Mouse (Mus musculus) left cerebral cortex, adult 2 months (tissue): ENCODE results near the gene Rxrb. TPM values are rescaled to one million over a fixed set of nuclear protein-coding genes. Genes with fewer than 3 reads are reported as not detected.
A peak's percentile ranks its signal among the peaks of the same experiment; 100 is the strongest.

ENCODE experiments used
- DNase-seq, 2 experiments: peaks; one replicate each; pipeline ENCODE4 v3.0.0; 2021 to 2022; ENCODE audit warnings: low spot score in 2 of 2, mixed read lengths in 1 of 2; ENCODE audit errors: extremely low spot score in 1 of 2
- H3K27ac ChIP-seq: fragments of 200-600 bp; 2 replicates; pipeline ENCODE4 v1.8.1; 2022
- H3K4me3 ChIP-seq: fragments of 200-600 bp; 2 replicates; pipeline ENCODE4 v1.8.1; 2022
- CTCF ChIP-seq: fragments of 200-600 bp; IDR thresholded peaks from 2 replicates; pipeline ENCODE4 v1.8.1; 2022; ENCODE audit warnings: antibody characterized with exemption, mild to moderate bottlenecking, moderate library complexity
- intact Hi-C: fragments of 180-260 bp; cut with DNase I; formaldehyde crosslinking; loops from one replicate; pipeline ENCODE4 v1.15.1; 2025
- total RNA-seq, 2 experiments: library from RNA; stranded (reverse); gene quantifications; 2 replicates each; pipeline ENCODE4 v1.2.3; 2021

Gene Rxrb
- total RNA-seq, 2 experiments from 2014 or later = 84.7 to 86.2 TPM

- intact Hi-C loops = loop anchor here (2.0 kb wide), 1 partner anchor 74 kb away; no protein-coding TSS in a partner anchor
Measured at GRCm38 (mm10) chr17:34036647-34037046, 5.0 kb downstream of the Rxrb start.

DNA sequence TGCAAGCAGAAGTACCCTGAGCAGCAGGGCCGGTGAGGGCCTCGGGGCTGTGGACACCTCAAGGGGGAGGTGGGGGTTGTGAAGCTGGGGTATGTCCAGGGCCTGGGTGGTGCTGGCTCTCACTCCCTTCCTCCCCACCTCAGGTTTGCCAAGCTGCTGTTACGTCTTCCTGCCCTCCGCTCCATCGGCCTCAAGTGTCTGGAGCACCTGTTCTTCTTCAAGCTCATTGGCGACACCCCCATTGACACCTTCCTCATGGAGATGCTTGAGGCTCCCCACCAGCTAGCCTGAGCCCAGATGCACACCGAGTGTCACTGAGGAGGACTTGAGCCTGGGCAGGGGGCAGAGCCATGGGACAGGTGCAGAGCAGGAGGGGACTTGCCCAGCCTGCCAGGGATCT, 5.6 kb downstream of the Rxrb start:
- Histone ChIP-seq H3K4me3 (no peak overlapping the region), H3K27ac (no peak overlapping the region)
- intact Hi-C loops = loop anchor here (2.0 kb wide), 1 partner anchor 74 kb away; no protein-coding TSS in a partner anchor
- no peak for DNase-seq
- no peak for TF ChIP-seq CTCF

More at GRCm38 (mm10) chr17:34036647-34037046, 5.0 kb downstream of the Rxrb start:
- no peak overlapping the region for H3K27ac ChIP-seq
- no peak for TF ChIP-seq CTCF
- no peak for DNase-seq
- no peak overlapping the region for H3K4me3 ChIP-seq

GRCm38 (mm10) chr17:34038440-34038839, 6.8 kb downstream of the Rxrb start:
- Histone ChIP-seq H3K27ac (peak overlapping the region; percentile 74), H3K4me3 (peak overlapping the region; percentile 32)
- intact Hi-C loops = no loop called here
- no peak for TF ChIP-seq CTCF
- peak in 1 of 2 experiments; percentile 68 for DNase-seq

DNA sequence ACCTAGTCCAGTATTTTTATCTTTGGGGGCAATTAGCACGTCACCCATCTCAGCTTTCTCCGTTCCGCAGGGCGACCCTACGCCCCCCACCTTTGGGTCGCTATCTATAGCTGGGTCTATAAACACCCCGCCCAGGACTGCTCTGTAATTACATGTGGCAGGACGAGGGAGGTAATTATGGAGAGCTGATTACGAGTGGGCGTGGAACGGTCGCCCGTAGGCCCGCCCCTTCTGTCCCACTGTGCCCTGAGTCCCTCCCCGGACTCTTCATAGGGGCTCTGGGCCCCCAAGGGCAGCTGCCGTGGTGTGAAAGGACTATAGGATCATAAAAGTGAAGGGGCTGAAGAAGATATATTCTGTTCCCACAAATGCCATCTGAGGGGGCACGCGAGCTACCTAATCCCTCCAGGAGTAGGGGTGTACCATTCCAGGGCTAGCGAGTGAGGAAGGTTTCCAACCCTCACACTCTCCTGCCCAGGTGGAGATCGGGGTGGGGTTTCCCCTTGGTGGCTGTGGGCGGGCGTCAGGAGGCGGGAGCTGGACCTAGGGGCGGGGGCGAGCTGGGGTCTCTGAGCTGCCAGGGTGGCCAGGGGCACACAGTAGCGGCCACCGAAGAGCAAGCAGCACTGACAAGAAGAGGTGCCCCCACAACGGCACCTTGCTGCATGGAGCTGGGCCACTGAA, 7.4 kb downstream of the Rxrb start, which contains the start of gene Col11a2:
Gene Col11a2 (plus strand): TSS at position 560 of the 684 bp plus-strand sequence.
- peak within 1 kb of the TSS; percentile 32 for H3K4me3 ChIP-seq
- TF ChIP-seq CTCF = no peak; the same call in 1 of the 2 replicates
- no peak for DNase-seq
- intact Hi-C loops = no loop called here
- peak within 1 kb of the TSS; percentile 74 for H3K27ac ChIP-seq

GRCm38 (mm10) chr17:34039562-34040450, 8.2 kb downstream of the Rxrb start:
- peak overlapping the region; percentile 32 for H3K4me3 ChIP-seq
- TF ChIP-seq CTCF = no peak
- peak overlapping the region; percentile 42; the same call in 1 of the 2 replicates for H3K27ac ChIP-seq
- DNase-seq = no peak
- intact Hi-C loops = no loop called here

DNA sequence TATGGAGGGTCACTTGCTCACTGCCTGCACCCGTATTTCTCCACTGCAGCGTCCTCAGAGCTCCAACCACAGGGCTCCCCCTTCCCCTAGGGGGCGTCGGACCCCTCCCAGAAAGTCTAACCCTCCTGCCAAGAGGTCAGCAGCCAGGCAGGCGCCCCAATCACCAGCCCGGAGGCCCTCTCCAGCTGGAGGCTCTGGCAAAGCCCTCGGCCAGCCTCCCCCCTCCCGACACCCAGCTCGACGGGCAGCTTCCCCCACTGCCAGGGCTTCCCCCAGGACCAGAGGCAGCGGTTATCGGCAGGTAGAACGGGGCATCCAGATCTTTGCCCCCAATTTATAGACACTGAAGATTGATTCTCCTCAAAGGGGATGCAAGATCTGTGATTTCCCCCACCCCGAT, 14.3 kb downstream of the Rxrb start:
- intact Hi-C loops = no loop called here
- no peak overlapping the region for H3K4me3 ChIP-seq
- TF ChIP-seq CTCF = no peak
- no peak overlapping the region for H3K27ac ChIP-seq
- no peak for DNase-seq

GRCm38 (mm10) chr17:34047404-34048050, 15.9 kb downstream of the Rxrb start:
- intact Hi-C loops = no loop called here
- TF ChIP-seq CTCF = no peak
- H3K4me3 ChIP-seq = no peak overlapping the region
- no peak overlapping the region for H3K27ac ChIP-seq
- DNase-seq = no peak

DNA sequence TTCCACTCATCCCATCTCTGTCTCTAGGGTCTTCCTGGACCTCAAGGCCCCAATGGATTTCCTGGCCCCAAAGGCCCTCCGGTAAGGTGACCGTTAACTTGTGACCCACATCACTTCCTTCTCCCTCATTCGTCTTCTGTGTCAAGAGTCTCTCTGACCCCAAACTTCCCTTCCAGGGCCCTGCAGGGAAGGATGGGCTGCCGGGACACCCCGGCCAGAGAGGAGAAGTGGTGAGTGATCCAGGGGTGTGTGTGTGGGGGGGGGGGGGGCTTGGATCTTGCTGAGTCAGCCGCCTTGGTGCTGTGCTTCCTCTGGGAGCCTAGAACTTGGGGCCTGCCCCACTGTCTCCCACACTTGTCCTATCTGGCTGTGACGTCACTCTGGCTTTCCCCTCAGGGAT, 25.6 kb downstream of the Rxrb start:
- intact Hi-C loops = no loop called here

GRCm38 (mm10) chr17:34068864-34069263, 37.3 kb downstream of the Rxrb start:
- Histone ChIP-seq H3K27ac (no peak overlapping the region), H3K4me3 (no peak overlapping the region)
- TF ChIP-seq CTCF = no peak
- DNase-seq = no peak
- intact Hi-C loops = no loop called here

More for the DNA sequence above, 25.6 kb downstream of the Rxrb start:
- no peak overlapping the region for H3K4me3 ChIP-seq
- H3K27ac ChIP-seq = no peak overlapping the region
- DNase-seq = no peak
- no peak for TF ChIP-seq CTCF

GRCm38 (mm10) chr17:34072091-34072490, 40.5 kb downstream of the Rxrb start:
- intact Hi-C loops = loop anchor here (10.0 kb wide), 1 partner anchor 273 kb away; no protein-coding TSS in a partner anchor
- DNase-seq = no peak
- TF ChIP-seq CTCF = no peak
- Histone ChIP-seq H3K27ac (no peak overlapping the region), H3K4me3 (no peak overlapping the region)

DNA sequence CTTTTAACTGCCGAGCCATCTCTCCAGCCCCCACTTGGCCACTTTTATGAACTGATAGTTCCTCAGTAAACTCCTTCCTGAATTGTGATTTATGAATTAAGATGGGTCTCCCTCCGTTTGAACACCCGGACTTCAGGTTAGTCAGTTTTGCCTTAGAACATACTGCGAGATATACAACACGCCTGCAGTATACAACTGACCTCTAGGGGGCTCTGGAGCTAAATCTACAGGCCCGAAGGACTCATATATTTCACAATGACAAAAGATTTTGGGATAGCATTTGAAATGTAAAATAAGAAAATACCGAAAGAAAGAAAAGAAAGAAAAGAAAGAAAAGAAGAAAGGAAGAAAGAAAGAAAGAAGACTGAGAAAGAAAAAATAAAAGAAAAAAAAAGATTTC, 43.7 kb downstream of the Rxrb start:
- DNase-seq = peak; percentile 43 to 65
- intact Hi-C loops = loop anchor here (5.0 to 10.0 kb wide), 2 partner anchors 162 to 270 kb away; partner anchors contain the start of gene H2-Ob
- Histone ChIP-seq H3K27ac (no peak overlapping the region), H3K4me3 (no peak overlapping the region)
- TF ChIP-seq CTCF = peak; percentile 82
